Mouse (Mus musculus) skeletal muscle tissue, postnatal 0 days (tissue): ENCODE results near the gene Apod. TPM values are rescaled to one million over a fixed set of nuclear protein-coding genes. Genes with fewer than 3 reads are reported as not detected.

Source experiments
- microRNA-seq, 2 experiments: library from miRNA; unstranded; fragments of <30 nt; microRNA quantifications; one replicate each; pipeline ENCODE4; 2016
- polyA plus RNA-seq: library from polyadenylated mRNA; unstranded; fragments of >200 nt; fragmentation: Nextera tagmentation; extraction: Ambion mirVana; gene quantifications from 2 replicates; pipeline ENCODE4 v1.2.1, GENCODE M21; 2015

The Apod gene
- 28.3 and 36.9 TPM in 2 replicates for polyA plus RNA-seq

GRCm38 (mm10) chr16:31314497-31315233 is at the start of gene Apod:
TSS of gene Apod (minus strand) at chr16:31314808.

GRCm38 (mm10) chr16:31274674-31275460 is 39.7 kb downstream of the Apod start, which contains the start of gene Ppp1r2:
TSS of gene Ppp1r2 (minus strand) at chr16:31275277.

Small RNAs within 50 kb of the gene (microRNA-seq; reads per million reads assigned to microRNA genes)
- 0 reads per million in 2 experiments for gene Gm27415

Other genes with a start within 250 kb of the Apod start
- gene Xxylt1, start 233.4 kb downstream of the Apod start, polyA plus RNA-seq: 4.3 TPM in 2 replicates
- 7.4 and 8.6 TPM in 2 replicates for gene Acap2, start 113.6 kb downstream of the Apod start, polyA plus RNA-seq
- gene Ppp1r2, start 39.5 kb downstream of the Apod start, polyA plus RNA-seq: 104 and 110 TPM in 2 replicates
- gene Bdh1, start 107.5 kb upstream of the Apod start, polyA plus RNA-seq: 1.0 and 2.0 TPM in 2 replicates